Mouse (Mus musculus) G1E (cell line): Measurements from ENCODE around the gene Nckap5l. TPM values are rescaled to one million over a fixed set of nuclear protein-coding genes. Genes with fewer than 3 reads are reported as not detected.

Experiments used
- ATAC-seq: 2 replicates; pipeline ENCODE4 v1.8.0; 2016; ENCODE audit warnings: mild to moderate bottlenecking; ENCODE audit not compliant: insufficient number of reproducible peaks, poor library complexity, low FRiP score, severe bottlenecking; ENCODE audit errors: extremely low read depth
- DNase-seq: peaks from one replicate; pipeline ENCODE4 v3.0.0; 2012; ENCODE audit warnings: low spot score
- H3K27me3 ChIP-seq: 2 replicates; pipeline ENCODE4 v1.6.1; 2012; ENCODE audit warnings: mild to moderate bottlenecking, low read length, inconsistent platforms; ENCODE audit not compliant: insufficient read depth
- H3K36me3 ChIP-seq: replicated peaks from 2 replicates; pipeline ENCODE3; 2012; ENCODE audit warnings: mild to moderate bottlenecking, inconsistent platforms
- H3K4me1 ChIP-seq: 2 replicates; pipeline ENCODE4 v1.6.1; 2012; ENCODE audit warnings: low read depth, low read length, inconsistent platforms, mixed read lengths; ENCODE audit not compliant: insufficient read depth
- H3K4me3 ChIP-seq: 2 replicates; pipeline ENCODE4 v1.5.1; 2012; ENCODE audit warnings: low read depth, mild to moderate bottlenecking, inconsistent platforms, low read length, moderate library complexity, mixed read lengths
- H3K9me3 ChIP-seq: replicated peaks from 2 replicates; pipeline ENCODE4 v1.6.1; 2012; ENCODE audit warnings: inconsistent platforms
- CTCF ChIP-seq: IDR thresholded peaks from 2 replicates; pipeline ENCODE4 v1.5.1; 2012; ENCODE audit warnings: low read depth, low read length, inconsistent platforms, mixed read lengths
- GATA1 ChIP-seq: IDR thresholded peaks from 2 replicates; pipeline ENCODE4 v1.6.1; 2012; ENCODE audit warnings: borderline replicate concordance, low read length, inconsistent platforms, mixed read lengths
- GATA2 ChIP-seq: IDR thresholded peaks from 2 replicates; pipeline ENCODE4 v1.6.1; 2012; ENCODE audit warnings: low read depth, low read length, inconsistent platforms, borderline replicate concordance
- POLR2AphosphoS5 ChIP-seq: IDR thresholded peaks from 2 replicates; pipeline ENCODE4 v1.6.1; 2012; ENCODE audit warnings: low read depth, low read length, inconsistent platforms; ENCODE audit not compliant: insufficient replicate concordance
- TAL1 ChIP-seq: conservative IDR thresholded peaks from 2 replicates; pipeline ENCODE4 v1.6.1; 2012; ENCODE audit warnings: low read depth, low read length, inconsistent platforms, mixed read lengths
- polyA plus RNA-seq: library from polyadenylated mRNA; stranded (reverse); fragments of >175 nt; gene quantifications from 2 replicates; pipeline ENCODE4 v1.2.3, GENCODE M21; 2012
- total RNA-seq, 2 experiments: library from RNA; stranded (forward) in 1 of 2; stranded (reverse) in 1 of 2; fragments of 200-1000 nt in 1 of 2; fragments of >200 nt in 1 of 2; fragmentation: Nextera tagmentation in 1 of 2; gene quantifications; 2 replicates each; pipeline ENCODE4 v1.2.3; 2014 to 2017

The Nckap5l gene
- total and polyA plus RNA-seq, 3 experiments, result 0.60 to 16.1 (median 15.2) TPM

DNA sequence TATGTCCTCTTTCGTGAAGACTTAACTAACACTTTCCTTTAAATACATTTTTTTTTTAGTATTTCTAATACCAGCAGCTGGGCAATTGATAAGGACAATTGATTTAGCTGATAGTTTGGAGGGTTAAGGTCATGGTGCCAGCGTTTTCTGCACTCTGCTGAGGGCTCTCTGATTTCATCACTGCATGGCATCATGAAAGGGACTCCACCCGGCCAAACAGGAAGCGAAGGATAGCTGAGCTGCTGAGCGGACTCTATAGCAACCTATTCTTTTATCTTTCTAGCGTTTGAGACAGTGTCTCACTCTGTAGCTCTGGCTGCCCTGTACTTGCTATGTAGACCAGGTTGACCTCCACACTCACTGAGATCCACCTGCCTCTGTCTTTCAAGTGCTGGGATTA is 27.2 kb upstream of the Nckap5l start:
- Histone ChIP-seq H3K36me3 (no peaks in the 10 kb centered on the region), H3K27me3 (peaks cover 14% of the 10 kb centered on the region), H3K9me3 (no peaks in the 10 kb centered on the region), H3K4me3 (no peak overlapping the region), H3K4me1 (no peaks in the 10 kb centered on the region)
- TF ChIP-seq CTCF, result no peak
- no peak for TF ChIP-seq POLR2AphosphoS5
- no peak for TF ChIP-seq TAL1
- TF ChIP-seq GATA2, result no peak
- TF ChIP-seq GATA1, result no peak
- no peak for DNase-seq
- ATAC-seq, result no peak

DNA sequence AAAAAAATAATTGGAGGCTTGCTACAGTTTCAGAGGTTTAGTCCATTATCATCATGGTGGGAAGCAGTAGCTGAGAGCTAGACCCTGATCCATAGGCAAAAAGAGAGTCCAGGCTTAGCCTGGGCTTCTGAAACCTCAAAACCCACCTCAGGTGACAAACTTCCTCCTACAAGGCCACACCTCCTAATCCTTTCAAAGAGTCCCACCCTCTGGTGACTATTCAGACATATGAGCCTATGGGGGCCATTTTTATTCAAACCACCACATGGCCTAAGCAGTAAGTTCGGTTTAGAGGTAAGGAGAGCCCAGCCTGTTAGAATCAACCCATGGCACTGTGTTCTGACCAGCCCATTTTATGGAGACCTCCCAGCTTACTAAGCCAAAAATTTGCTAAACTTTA is 18.3 kb upstream of the Nckap5l start:
- no peak for TF ChIP-seq GATA1
- TF ChIP-seq CTCF, result no peak
- TF ChIP-seq TAL1, result no peak
- no peak for TF ChIP-seq GATA2
- no peak for TF ChIP-seq POLR2AphosphoS5
- Histone ChIP-seq H3K27me3 (peaks cover 13% of the 10 kb centered on the region), H3K4me3 (no peak overlapping the region), H3K9me3 (no peaks in the 10 kb centered on the region), H3K4me1 (peaks cover 34% of the 10 kb centered on the region), H3K36me3 (peaks cover 13% of the 10 kb centered on the region)
- no peak for ATAC-seq
- DNase-seq, result no peak

DNA sequence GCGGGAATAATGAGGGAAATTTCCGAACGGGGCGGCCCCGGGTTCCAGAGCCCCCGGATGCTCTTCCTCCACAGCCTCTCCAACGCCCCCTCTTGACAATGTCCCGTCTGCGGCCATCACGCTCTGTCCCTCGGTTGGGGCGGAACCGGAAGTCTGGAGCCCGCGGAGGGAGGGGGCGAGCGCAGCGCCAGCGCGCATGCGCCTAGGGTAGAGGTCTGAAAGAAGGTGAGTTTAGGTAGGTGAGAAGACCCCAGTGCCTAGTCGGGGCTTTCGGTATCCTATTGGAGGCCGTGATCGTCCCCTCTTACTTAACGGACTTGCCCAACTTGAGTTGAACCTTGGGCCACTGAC is 17.0 kb upstream of the Nckap5l start, which contains the start of gene Bcdin3d:
Gene Bcdin3d (minus strand): TSS at position 155 of the 351 bp plus-strand sequence.
- no peak for TF ChIP-seq CTCF
- no peak for TF ChIP-seq POLR2AphosphoS5
- no peak for TF ChIP-seq GATA1
- TF ChIP-seq TAL1, result no peak
- no peak for TF ChIP-seq GATA2
- H3K4me1 ChIP-seq, result peaks cover 35% of the 10 kb centered on the region
- H3K9me3 ChIP-seq, result no peaks in the 10 kb centered on the region
- H3K36me3 ChIP-seq, result peaks cover 26% of the 10 kb centered on the region
- DNase-seq (peak; percentile 90), ATAC-seq (peak; percentile 87)
- peaks cover 8% of the 10 kb centered on the region for H3K27me3 ChIP-seq
- H3K4me3 ChIP-seq, result peak within 1 kb of the TSS; percentile 86

DNA sequence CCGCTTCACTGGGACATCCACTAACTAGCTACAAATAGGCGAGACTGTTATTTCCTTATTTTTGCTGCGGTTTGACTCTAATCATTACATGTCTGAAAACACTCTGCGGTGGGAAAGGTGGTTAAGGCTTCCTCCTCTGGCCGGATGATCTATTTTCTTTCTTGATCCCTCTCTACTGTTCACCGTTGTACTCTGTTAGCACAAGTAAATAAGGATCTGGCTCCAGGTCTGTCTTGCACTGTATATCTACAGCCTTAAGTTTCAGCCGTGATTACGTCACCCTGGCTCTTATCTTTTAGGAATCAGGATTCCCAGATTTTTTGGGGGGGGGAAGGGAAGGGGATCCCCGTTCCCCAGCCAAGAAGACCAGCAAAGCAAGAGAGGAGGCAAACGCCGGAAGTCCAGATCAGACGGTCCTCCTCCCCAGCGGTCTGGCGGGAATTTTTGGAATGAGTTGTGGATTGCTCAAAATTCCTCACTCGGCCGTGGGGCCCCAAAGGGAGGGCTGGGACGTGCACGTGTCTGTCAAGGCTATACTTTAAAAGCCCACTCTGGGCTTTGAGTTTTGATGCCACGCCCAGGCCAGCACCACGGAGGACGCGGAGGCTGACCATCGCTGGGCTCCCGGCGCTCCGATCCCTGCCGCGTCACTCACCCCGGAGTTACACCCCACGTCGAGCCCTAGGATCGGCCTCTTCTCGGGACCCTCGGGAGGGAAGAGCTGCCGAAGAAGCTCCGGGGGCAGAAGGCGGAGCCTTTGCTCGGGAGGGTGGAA is 16.4 kb upstream of the Nckap5l start:
- Histone ChIP-seq H3K27me3 (peaks cover 2% of the 10 kb centered on the region), H3K4me1 (peaks cover 35% of the 10 kb centered on the region), H3K4me3 (peak overlapping the region; percentile 86), H3K36me3 (peaks cover 30% of the 10 kb centered on the region), H3K9me3 (no peaks in the 10 kb centered on the region)
- ATAC-seq (no peak), DNase-seq (peak; percentile 65)
- no peak for TF ChIP-seq TAL1
- no peak for TF ChIP-seq CTCF
- no peak for TF ChIP-seq GATA1

DNA sequence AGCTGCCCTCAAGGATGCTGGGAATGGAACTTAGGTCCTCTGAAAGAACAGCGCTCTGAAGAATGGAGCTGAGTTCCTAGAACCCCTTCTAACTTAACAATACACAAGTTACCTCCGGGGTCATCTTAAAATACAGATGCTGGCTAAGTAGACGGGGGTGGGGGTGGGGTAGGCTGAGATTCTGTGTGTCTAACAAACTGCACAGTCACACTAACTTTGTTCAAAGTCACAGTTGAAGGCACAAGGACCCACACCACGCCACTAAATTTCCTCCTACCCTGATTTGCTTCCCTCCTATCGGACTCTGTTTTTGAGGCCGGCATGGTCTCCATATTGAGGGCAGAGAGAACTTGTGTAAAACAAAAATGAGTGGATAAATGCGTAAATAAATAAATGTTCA is 15.4 kb upstream of the Nckap5l start:
- Histone ChIP-seq H3K27me3 (no peaks in the 10 kb centered on the region; the same call in 1 of the 2 replicates), H3K9me3 (no peaks in the 10 kb centered on the region), H3K4me3 (no peak overlapping the region; the same call in 1 of the 2 replicates), H3K4me1 (peaks cover 35% of the 10 kb centered on the region), H3K36me3 (peaks cover 37% of the 10 kb centered on the region)
- ATAC-seq, result no peak
- DNase-seq, result no peak
- no peak for TF ChIP-seq TAL1
- no peak for TF ChIP-seq POLR2AphosphoS5
- TF ChIP-seq CTCF, result no peak
- TF ChIP-seq GATA2, result no peak
- TF ChIP-seq GATA1, result no peak

DNA sequence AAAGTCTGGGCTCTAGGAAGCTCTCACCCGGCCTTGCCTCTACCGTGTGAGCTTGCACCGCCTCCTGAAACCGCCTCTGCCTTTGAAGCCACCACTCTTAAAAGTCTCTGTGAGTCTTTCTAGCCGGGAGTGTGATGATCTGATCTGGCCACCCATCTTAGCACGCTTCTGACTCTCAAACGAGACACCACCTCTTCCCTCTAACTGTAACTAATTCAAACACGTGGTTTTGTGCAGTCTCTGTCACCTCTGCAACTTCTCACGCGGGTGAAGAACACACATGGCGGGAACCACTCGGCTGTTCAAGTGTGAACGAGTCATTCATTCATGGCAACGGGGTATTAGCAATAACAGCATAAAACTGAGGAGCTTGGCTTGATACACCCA is 14.1 kb upstream of the Nckap5l start:
- no peak for DNase-seq
- Histone ChIP-seq H3K4me3 (no peak overlapping the region), H3K9me3 (no peaks in the 10 kb centered on the region), H3K36me3 (peaks cover 40% of the 10 kb centered on the region), H3K27me3 (peaks cover 1% of the 10 kb centered on the region; the same call in 1 of the 2 replicates), H3K4me1 (peaks cover 35% of the 10 kb centered on the region)
- no peak for ATAC-seq
- no peak for TF ChIP-seq GATA1
- TF ChIP-seq TAL1, result no peak
